Mouse (Mus musculus) heart, embryonic 11.5 days (tissue): Measurements from ENCODE around the gene Tdrkh. TPM values are rescaled to one million over a fixed set of nuclear protein-coding genes. Genes with fewer than 3 reads are reported as not detected.

Source experiments
- ATAC-seq: fragments of 200-750 bp; cut with Nextera tagmentation; replicated peaks from 2 replicates; pipeline ENCODE4 v1.8.0; 2017; ENCODE audit warnings: moderate library complexity; ENCODE audit not compliant: insufficient number of reproducible peaks, low FRiP score, low TSS enrichment
- H3K27ac ChIP-seq: fragments of 300-500 bp; sonication (generic); 2 replicates; pipeline ENCODE4 v1.5.1; 2014; ENCODE audit warnings: mild to moderate bottlenecking, low read depth, low read length
- H3K27me3 ChIP-seq: fragments of 300-500 bp; sonication (generic); 2 replicates; pipeline ENCODE4 v1.6.1; 2014; ENCODE audit warnings: mild to moderate bottlenecking, low read length, mixed read lengths; ENCODE audit not compliant: control insufficient read depth, insufficient read depth
- H3K36me3 ChIP-seq: fragments of 300-500 bp; sonication (generic); 2 replicates; pipeline ENCODE4 v1.6.1; 2014; ENCODE audit warnings: mild to moderate bottlenecking, low read length, moderate library complexity, mixed read lengths; ENCODE audit not compliant: control insufficient read depth, insufficient read depth
- H3K4me1 ChIP-seq: fragments of 300-500 bp; sonication (generic); 2 replicates; pipeline ENCODE4 v1.6.1; 2014; ENCODE audit warnings: low read length; ENCODE audit not compliant: control insufficient read depth, insufficient read depth
- H3K4me2 ChIP-seq: fragments of 300-500 bp; sonication (generic); 2 replicates; pipeline ENCODE4 v1.6.1; 2014; ENCODE audit warnings: mild to moderate bottlenecking, moderate library complexity
- H3K4me3 ChIP-seq: fragments of 300-500 bp; sonication (generic); 2 replicates; pipeline ENCODE4 v1.5.1; 2014; ENCODE audit warnings: low read depth, low read length
- H3K9ac ChIP-seq: fragments of 300-500 bp; sonication (generic); 2 replicates; pipeline ENCODE4 v1.6.1; 2014; ENCODE audit warnings: mild to moderate bottlenecking, low read depth, low read length, moderate library complexity
- H3K9me3 ChIP-seq: fragments of 300-500 bp; sonication (generic); replicated peaks from 2 replicates; pipeline ENCODE4 v1.6.1; 2016; ENCODE audit warnings: low read length; ENCODE audit not compliant: control insufficient read depth
- WGBS: fragments of 180-500 bp; shearing (Covaris S2); extraction: QIAGEN DNeasy Blood & Tissue Kit; methylation state at CpG from one replicate; pipeline ENCODE4 v1.1.7; 2014; ENCODE audit not compliant: insufficient replicate concordance; 5-methylcytosine and 5-hydroxymethylcytosine counted together
- polyA plus RNA-seq: library from polyadenylated mRNA; unstranded; fragments of >200 nt; fragmentation: Nextera tagmentation; extraction: Ambion mirVana; gene quantifications from 2 replicates; pipeline ENCODE4 v1.2.1, GENCODE M21; 2014

Gene Tdrkh
- polyA plus RNA-seq, 1 experiment from 2014 or later = 8.7 TPM

DNA sequence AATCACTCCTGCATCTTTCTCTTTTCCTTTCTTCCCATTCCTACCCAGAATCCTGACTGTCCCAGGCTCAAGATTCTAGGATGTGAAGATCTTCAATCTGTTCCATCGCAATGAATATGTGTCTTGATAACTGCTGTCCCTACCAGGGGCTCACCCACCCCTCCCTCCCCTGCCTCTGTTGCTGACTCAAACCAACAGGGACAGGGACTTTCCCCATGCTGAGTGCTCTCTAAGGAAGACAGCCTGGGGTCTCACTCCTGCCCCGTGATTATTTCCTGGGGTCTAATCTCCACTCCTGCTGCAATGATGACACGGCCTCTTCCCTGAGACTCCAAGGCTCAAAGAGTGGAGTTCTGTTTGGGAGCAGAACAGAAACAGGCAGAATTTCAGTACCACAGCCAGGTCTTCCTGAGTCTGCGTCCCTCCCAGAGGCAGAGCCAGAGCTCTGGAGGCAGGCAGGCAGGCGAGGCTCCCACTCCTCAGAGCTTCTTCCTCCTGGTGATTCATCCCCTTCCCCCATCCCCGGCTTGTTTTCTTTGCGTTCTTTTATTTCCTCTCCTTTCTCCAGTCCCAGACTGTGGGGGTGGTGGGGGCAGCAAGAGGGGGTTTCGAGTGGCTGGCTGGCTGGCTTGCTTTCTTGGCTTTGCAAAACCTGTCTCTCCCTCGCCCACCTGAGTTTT, 33.1 kb upstream of the Tdrkh start:
- no peak overlapping the region for H3K27ac ChIP-seq
- H3K4me3 ChIP-seq = no peak overlapping the region
- H3K4me1 ChIP-seq = no peaks in the 10 kb centered on the region
- WGBS = 20% methylated on average over 9 of the region's 9 CpGs
- ATAC-seq = no peak
- H3K4me2 ChIP-seq = no peak overlapping the region
- H3K9ac ChIP-seq = no peak overlapping the region
- H3K9me3 ChIP-seq = no peaks in the 10 kb centered on the region
- peaks cover 2% of the 10 kb centered on the region; the same call in 1 of the 2 replicates for H3K27me3 ChIP-seq
- H3K36me3 ChIP-seq = no peaks in the 10 kb centered on the region

DNA sequence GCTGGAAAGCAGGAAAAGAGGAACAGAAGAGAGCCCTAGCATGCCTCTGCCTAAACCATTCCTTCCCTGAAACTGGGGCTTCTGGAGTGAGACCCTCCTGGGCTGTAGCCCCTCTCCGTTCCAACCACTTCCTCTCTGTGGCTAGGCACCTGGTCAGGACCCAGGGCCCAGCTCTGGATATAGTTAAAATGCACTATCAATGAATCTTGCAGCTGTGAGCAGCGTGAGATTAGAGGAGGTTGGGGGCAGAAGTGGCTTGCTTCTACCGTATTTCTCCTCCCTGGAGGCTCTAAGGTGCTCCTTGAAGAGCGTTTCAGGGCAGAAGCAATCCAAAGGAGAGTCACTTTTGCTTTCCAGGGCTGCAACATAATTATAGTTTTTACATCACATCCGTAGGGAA, 30.8 kb upstream of the Tdrkh start:
- H3K4me1 ChIP-seq = no peaks in the 10 kb centered on the region
- no peaks in the 10 kb centered on the region for H3K27me3 ChIP-seq
- ATAC-seq = no peak
- H3K4me2 ChIP-seq = no peak overlapping the region
- no peaks in the 10 kb centered on the region for H3K9me3 ChIP-seq
- H3K27ac ChIP-seq = no peak overlapping the region
- WGBS = 53% methylated on average over 5 of the region's 5 CpGs
- H3K36me3 ChIP-seq = no peaks in the 10 kb centered on the region
- no peak overlapping the region for H3K4me3 ChIP-seq
- H3K9ac ChIP-seq = no peak overlapping the region

GRCm38 (mm10) chr3:94383476-94383875, 29.6 kb upstream of the Tdrkh start:
- H3K4me2 ChIP-seq = no peak overlapping the region
- H3K9me3 ChIP-seq = no peaks in the 10 kb centered on the region
- no peaks in the 10 kb centered on the region for H3K27me3 ChIP-seq
- no peak for ATAC-seq
- no peaks in the 10 kb centered on the region for H3K36me3 ChIP-seq
- H3K4me3 ChIP-seq = no peak overlapping the region
- 57% methylated on average over 3 of the region's 3 CpGs for WGBS
- no peak overlapping the region for H3K27ac ChIP-seq
- H3K9ac ChIP-seq = no peak overlapping the region
- no peaks in the 10 kb centered on the region for H3K4me1 ChIP-seq

DNA sequence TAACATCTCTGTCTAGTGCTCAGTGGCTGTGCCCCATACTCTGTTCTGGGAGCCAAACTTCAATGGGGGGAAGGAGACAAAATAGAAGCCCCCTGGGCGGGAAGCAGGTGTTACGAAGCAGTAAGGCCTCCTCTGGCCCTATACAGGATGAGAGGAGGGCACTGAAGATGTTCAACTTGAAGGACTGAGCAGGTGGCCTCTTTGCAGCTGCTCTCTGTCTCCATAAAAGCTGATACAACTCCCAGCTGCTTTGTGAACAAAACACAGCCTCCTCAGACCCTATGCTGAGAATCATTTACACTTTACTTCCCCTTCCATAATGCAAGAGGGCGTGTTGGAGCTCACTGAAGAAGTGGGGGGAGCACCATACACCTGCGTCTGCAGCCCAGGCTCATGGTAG, 26.4 kb upstream of the Tdrkh start:
- Histone ChIP-seq H3K4me2 (no peak overlapping the region), H3K4me1 (no peaks in the 10 kb centered on the region), H3K9me3 (no peaks in the 10 kb centered on the region), H3K27ac (no peak overlapping the region), H3K27me3 (no peaks in the 10 kb centered on the region), H3K36me3 (no peaks in the 10 kb centered on the region), H3K9ac (no peak overlapping the region), H3K4me3 (no peak overlapping the region)
- no peak for ATAC-seq
- 53% methylated on average over 4 of the region's 4 CpGs for WGBS

DNA sequence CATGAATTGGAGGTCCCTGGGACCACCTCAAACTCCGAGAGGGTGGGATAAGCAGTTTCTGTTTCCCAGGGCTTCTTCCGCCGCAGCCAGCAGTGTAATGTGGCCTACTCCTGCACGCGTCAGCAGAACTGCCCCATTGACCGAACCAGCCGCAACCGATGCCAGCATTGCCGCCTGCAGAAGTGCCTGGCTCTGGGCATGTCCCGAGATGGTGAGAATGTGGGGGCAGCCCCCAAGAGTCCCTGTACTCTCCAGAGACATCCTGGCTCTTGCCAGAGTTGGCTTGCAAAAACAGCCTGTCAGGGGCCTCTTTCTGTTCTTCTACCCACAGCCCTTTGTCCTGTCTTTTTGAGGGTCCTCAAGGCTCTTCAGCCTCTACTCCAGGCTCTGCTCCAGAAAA, 25.7 kb upstream of the Tdrkh start:
- Histone ChIP-seq H3K27ac (no peak overlapping the region), H3K9ac (no peak overlapping the region), H3K4me1 (no peaks in the 10 kb centered on the region), H3K9me3 (no peaks in the 10 kb centered on the region), H3K27me3 (no peaks in the 10 kb centered on the region), H3K4me2 (no peak overlapping the region), H3K4me3 (no peak overlapping the region), H3K36me3 (no peaks in the 10 kb centered on the region)
- 76% methylated on average over 10 of the region's 10 CpGs for WGBS
- no peak for ATAC-seq

- Histone ChIP-seq H3K4me3 (no peak overlapping the region), H3K27ac (no peak overlapping the region)
- 69% methylated on average over 5 of the region's 5 CpGs for WGBS
Measured at GRCm38 (mm10) chr3:94388047-94388446, 25.0 kb upstream of the Tdrkh start.

DNA sequence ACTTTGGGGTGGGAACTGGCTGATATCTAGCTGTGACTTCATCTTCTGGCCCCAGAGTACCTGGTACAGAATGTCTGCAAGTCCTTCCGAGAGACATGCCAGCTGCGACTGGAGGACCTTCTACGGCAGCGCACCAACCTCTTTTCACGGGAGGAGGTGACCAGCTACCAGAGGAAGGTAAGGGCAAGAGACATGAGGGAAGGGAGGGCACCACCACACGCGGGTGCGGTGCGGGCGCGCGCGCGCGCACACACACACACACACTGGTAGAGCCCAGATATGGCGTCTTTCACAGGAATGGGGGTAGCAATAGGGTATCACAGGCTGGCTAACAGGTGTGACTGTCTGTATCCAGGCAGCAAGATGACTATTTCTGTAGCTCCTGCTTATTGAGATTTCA, 23.7 kb upstream of the Tdrkh start:
- 87% methylated on average over 16 of the region's 16 CpGs for WGBS
- H3K4me3 ChIP-seq = no peak overlapping the region
- no peak for ATAC-seq
- H3K9ac ChIP-seq = no peak overlapping the region
- H3K9me3 ChIP-seq = no peaks in the 10 kb centered on the region
- H3K27ac ChIP-seq = no peak overlapping the region
- H3K36me3 ChIP-seq = no peaks in the 10 kb centered on the region
- no peaks in the 10 kb centered on the region for H3K4me1 ChIP-seq
- no peaks in the 10 kb centered on the region for H3K27me3 ChIP-seq
- no peak overlapping the region for H3K4me2 ChIP-seq

More at GRCm38 (mm10) chr3:94388047-94388446, 25.0 kb upstream of the Tdrkh start:
- H3K36me3 ChIP-seq = no peaks in the 10 kb centered on the region
- no peaks in the 10 kb centered on the region for H3K9me3 ChIP-seq
- ATAC-seq = no peak
- no peaks in the 10 kb centered on the region for H3K4me1 ChIP-seq
- no peak overlapping the region for H3K9ac ChIP-seq
- H3K4me2 ChIP-seq = no peak overlapping the region
- H3K27me3 ChIP-seq = no peaks in the 10 kb centered on the region

GRCm38 (mm10) chr3:94391001-94391400, 22.1 kb upstream of the Tdrkh start:
- H3K9me3 ChIP-seq = no peaks in the 10 kb centered on the region
- H3K27me3 ChIP-seq = no peaks in the 10 kb centered on the region
- no peak overlapping the region for H3K9ac ChIP-seq
- H3K4me1 ChIP-seq = no peaks in the 10 kb centered on the region
- no peak overlapping the region for H3K27ac ChIP-seq
- H3K36me3 ChIP-seq = no peaks in the 10 kb centered on the region
- ATAC-seq = no peak
- 76% methylated on average over 5 of the region's 5 CpGs for WGBS
- no peak overlapping the region for H3K4me3 ChIP-seq
- H3K4me2 ChIP-seq = no peak overlapping the region

- Histone ChIP-seq H3K36me3 (no peaks in the 10 kb centered on the region), H3K4me1 (no peaks in the 10 kb centered on the region), H3K4me3 (no peak overlapping the region), H3K4me2 (no peak overlapping the region), H3K27me3 (peaks cover 6% of the 10 kb centered on the region), H3K27ac (no peak overlapping the region), H3K9me3 (no peaks in the 10 kb centered on the region), H3K9ac (no peak overlapping the region)
- WGBS = 61% methylated on average over 2 of the region's 2 CpGs
- no peak for ATAC-seq
Measured at GRCm38 (mm10) chr3:94392128-94392527, 20.9 kb upstream of the Tdrkh start.
